Mouse (Mus musculus) embryonic facial prominence, embryonic 11.5 days (tissue): ENCODE data around the gene 4930595M18Rik. TPM values are rescaled to one million over a fixed set of nuclear protein-coding genes. Genes with fewer than 3 reads are reported as not detected.

Experiments used
- ATAC-seq: fragments of 200-750 bp; cut with Nextera tagmentation; replicated peaks from 2 replicates; pipeline ENCODE4 v1.8.0; 2017; ENCODE audit warnings: low read depth; ENCODE audit not compliant: insufficient number of reproducible peaks, low FRiP score, low TSS enrichment
- DNase-seq: peaks from one replicate; pipeline ENCODE4 v3.0.0-alpha.2; 2015; ENCODE audit warnings: low spot score
- H3K27ac ChIP-seq: fragments of 300-500 bp; sonication (generic); replicated peaks from 2 replicates; pipeline ENCODE4 v1.5.1; 2014; ENCODE audit warnings: mild to moderate bottlenecking, low read depth, low read length, control low read depth
- H3K27me3 ChIP-seq: fragments of 300-500 bp; sonication (generic); 2 replicates; pipeline ENCODE4 v1.6.1; 2014; ENCODE audit warnings: mild to moderate bottlenecking, low read length, moderate library complexity, mixed read lengths; ENCODE audit not compliant: control insufficient read depth, insufficient read depth
- H3K36me3 ChIP-seq: fragments of 300-500 bp; sonication (generic); replicated peaks from 2 replicates; pipeline ENCODE4 v1.6.1; 2014; ENCODE audit warnings: low read depth, mild to moderate bottlenecking, low read length, moderate library complexity, mixed read lengths; ENCODE audit not compliant: control insufficient read depth, insufficient read depth
- H3K4me1 ChIP-seq: fragments of 300-500 bp; sonication (generic); 2 replicates; pipeline ENCODE4 v1.6.1; 2014; ENCODE audit warnings: low read length, mixed read lengths; ENCODE audit not compliant: control insufficient read depth, insufficient read depth
- H3K4me2 ChIP-seq: fragments of 300-500 bp; sonication (generic); 2 replicates; pipeline ENCODE4 v1.6.1; 2014; ENCODE audit warnings: low read depth, mild to moderate bottlenecking, control low read depth, low read length, moderate library complexity
- H3K4me3 ChIP-seq: fragments of 300-500 bp; sonication (generic); 2 replicates; pipeline ENCODE4 v1.5.1; 2014; ENCODE audit warnings: low read depth, low read length, control low read depth
- H3K9ac ChIP-seq: fragments of 300-500 bp; sonication (generic); replicated peaks from 2 replicates; pipeline ENCODE4 v1.6.1; 2014; ENCODE audit warnings: mild to moderate bottlenecking, control low read depth, low read length
- H3K9me3 ChIP-seq: fragments of 300-500 bp; sonication (generic); replicated peaks from 2 replicates; pipeline ENCODE4 v1.6.1; 2016; ENCODE audit warnings: mild to moderate bottlenecking, low read length, inconsistent platforms, mixed read lengths; ENCODE audit not compliant: control insufficient read depth
- WGBS: fragments of 180-500 bp; shearing (Covaris S2); extraction: QIAGEN DNeasy Blood & Tissue Kit; methylation state at CpG from one replicate; pipeline ENCODE4 v1.1.7; 2014; 5-methylcytosine and 5-hydroxymethylcytosine counted together
- polyA plus RNA-seq: library from polyadenylated mRNA; unstranded; fragments of >200 nt; fragmentation: Nextera tagmentation; extraction: Ambion mirVana; gene quantifications from 2 replicates; pipeline ENCODE4 v1.2.1, GENCODE M21; 2014

4930595M18Rik gene
- not detected in 2 replicates for polyA plus RNA-seq

DNA sequence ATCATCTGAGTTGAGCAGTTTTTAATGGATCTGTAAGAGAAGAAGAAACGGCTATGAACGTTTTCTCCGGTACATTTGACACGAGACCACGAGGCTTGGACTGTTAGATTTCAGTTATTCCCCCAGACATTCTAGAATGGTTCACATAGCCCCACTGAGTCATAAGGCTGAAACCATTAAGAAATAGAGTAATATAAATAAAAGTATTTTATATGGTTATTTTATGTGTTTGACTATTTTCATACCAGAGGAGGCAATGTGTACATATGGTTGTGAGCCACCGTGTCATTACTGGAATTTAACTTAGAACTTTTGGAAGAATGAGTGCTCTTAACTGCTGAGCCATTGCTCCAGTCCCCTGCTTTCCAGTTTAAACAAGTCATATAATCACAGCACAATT is at the start of gene 4930595M18Rik:
Gene 4930595M18Rik, minus strand, starts transcription at position 101 of the 400 bp plus-strand sequence.
- H3K36me3 ChIP-seq, result no peaks in the 10 kb centered on the region
- no peak within 1 kb of the TSS for H3K4me2 ChIP-seq
- H3K4me1 ChIP-seq, result no peaks in the 10 kb centered on the region
- ATAC-seq (no peak), DNase-seq (no peak)
- no peaks in the 10 kb centered on the region for H3K27me3 ChIP-seq
- no peak within 1 kb of the TSS for H3K9ac ChIP-seq
- H3K9me3 ChIP-seq, result no peaks in the 10 kb centered on the region
- no peak within 1 kb of the TSS for H3K4me3 ChIP-seq
- 84% methylated on average over 6 of the region's 6 CpGs for WGBS
- H3K27ac ChIP-seq, result no peak within 1 kb of the TSS

DNA sequence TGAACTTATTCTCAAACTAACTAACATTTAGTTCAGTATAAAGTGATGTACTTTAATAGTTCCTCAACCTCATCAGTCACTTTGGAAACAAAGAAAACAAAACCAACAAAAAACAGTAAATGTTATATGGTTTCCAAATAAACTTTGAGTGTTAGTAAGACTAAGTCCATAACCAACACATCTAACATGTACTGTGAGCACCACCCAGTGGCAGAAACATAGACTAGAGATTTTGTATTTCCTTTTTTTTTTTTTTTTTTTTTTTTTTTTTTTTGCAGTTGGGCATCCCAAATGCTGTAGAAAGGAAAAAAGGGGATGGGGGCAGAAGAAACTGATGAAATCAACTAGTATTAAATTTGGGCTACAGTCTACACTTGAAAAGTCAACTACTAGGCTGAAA is 14.6 kb upstream of the 4930595M18Rik start:
- DNase-seq, result peak; percentile 42
- Histone ChIP-seq H3K27ac (no peak overlapping the region), H3K9me3 (no peaks in the 10 kb centered on the region), H3K4me2 (no peak overlapping the region), H3K9ac (no peak overlapping the region), H3K36me3 (no peaks in the 10 kb centered on the region), H3K4me3 (no peak overlapping the region), H3K27me3 (no peaks in the 10 kb centered on the region), H3K4me1 (no peaks in the 10 kb centered on the region)
- no peak for ATAC-seq
